Mouse (Mus musculus) layer of hippocampus, adult 8-10 months (tissue): ENCODE results near the gene Crtc3. TPM values are rescaled to one million over a fixed set of nuclear protein-coding genes. Genes with fewer than 3 reads are reported as not detected.
A peak's percentile ranks its signal among the peaks of the same experiment; 100 is the strongest.

Source experiments
- DNase-seq, 2 experiments: peaks; one replicate each; pipeline ENCODE4 v3.0.0; 2022; ENCODE audit warnings: low spot score in 2 of 2
- total RNA-seq, 4 experiments: library from RNA; stranded (reverse); gene quantifications; 2 replicates each; pipeline ENCODE4 v1.2.4; 2022

Crtc3 gene
- total RNA-seq, 4 experiments from 2014 or later = 20.5 to 24.6 (median 21.8) TPM

GRCm38 (mm10) chr7:80641497-80641896 lies 47.2 kb downstream of the Crtc3 start:
- no peak for DNase-seq

GRCm38 (mm10) chr7:80639981-80640380 lies 48.7 kb downstream of the Crtc3 start:
- no peak for DNase-seq

DNA sequence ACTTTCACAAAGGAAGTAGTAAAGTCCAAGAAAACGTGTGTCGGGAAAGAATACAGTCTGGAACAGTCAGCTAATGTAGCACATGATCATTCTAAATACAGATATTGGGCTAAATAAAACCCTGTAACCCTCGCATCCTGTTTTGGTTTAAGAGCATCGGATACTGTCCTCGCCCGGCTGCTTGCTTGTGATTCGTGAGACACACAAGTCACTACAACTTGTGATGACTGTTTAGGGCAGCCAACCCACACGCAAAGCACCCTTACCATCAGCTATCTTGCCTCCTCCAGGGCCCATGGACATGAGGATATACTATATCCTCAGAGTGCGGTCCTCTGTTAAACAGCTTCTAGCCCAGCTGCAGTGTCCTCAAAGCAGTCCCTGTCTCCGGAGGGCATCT lies 50.2 kb downstream of the Crtc3 start:
- DNase-seq = no peak

GRCm38 (mm10) chr7:80636953-80637800 lies 51.5 kb downstream of the Crtc3 start:
- DNase-seq = no peak

DNA sequence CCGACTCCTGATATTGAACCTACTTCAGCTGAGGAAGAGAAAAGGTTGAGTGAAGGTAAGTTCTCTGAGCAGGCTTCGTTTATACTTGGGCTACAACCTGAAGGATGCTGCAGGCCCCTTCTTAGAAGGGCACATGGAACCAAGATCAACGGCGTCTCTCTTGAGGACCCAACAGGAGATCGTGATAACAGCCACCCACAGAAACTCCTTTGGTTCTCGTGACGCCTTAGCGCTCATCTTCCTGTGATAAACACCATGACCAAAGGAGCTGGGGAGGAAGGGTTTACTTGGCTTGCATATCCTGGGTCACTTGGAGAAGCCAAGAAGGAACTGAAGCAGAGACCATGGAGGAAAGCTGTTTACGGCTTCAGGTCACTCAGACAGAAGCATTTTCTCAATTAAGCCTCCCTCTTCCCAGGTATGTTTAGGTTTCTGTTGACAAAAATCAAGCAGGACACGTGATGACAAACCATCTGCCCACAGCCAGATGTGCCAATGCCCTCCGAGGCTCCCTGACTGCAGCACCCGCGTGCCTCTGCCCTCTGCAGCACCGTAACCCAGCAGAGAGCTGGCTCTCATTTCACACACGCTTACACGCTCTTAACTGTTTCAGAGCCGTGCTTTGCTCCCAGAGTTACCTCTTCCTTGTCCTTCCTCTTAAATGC lies 52.3 kb downstream of the Crtc3 start:
- DNase-seq = no peak

DNA sequence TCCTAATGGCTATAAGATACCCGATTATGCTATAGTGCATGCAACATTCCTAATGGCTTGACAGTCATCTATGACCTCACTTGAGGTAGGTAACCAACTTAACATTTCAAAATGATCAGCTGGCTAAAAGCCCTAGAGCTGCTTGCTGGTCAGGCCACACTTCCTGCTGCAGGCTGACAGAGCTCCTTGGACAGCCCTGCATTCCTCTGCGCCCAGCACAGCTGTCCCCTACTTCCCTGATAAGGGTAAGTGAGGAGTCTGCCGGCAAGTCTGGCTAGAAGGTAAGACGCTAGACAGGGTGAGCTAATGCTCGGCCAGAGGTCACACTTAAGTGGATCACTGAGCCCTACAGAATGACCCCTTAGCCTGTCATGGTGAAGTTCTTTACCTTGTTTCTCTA lies 52.8 kb downstream of the Crtc3 start:
- no peak for DNase-seq

GRCm38 (mm10) chr7:80634741-80635140 lies 53.9 kb downstream of the Crtc3 start:
- DNase-seq = no peak

- no peak for DNase-seq
These were observed 55.0 kb downstream of the Crtc3 start for GRCm38 (mm10) chr7:80633635-80634034.

- no peak for DNase-seq
These were observed 56.7 kb downstream of the Crtc3 start for GRCm38 (mm10) chr7:80631993-80632392.

- no peak for DNase-seq
These were observed 57.3 kb downstream of the Crtc3 start for GRCm38 (mm10) chr7:80631405-80631804.

- DNase-seq = no peak
These were observed 59.3 kb downstream of the Crtc3 start for GRCm38 (mm10) chr7:80629369-80629768.

DNA sequence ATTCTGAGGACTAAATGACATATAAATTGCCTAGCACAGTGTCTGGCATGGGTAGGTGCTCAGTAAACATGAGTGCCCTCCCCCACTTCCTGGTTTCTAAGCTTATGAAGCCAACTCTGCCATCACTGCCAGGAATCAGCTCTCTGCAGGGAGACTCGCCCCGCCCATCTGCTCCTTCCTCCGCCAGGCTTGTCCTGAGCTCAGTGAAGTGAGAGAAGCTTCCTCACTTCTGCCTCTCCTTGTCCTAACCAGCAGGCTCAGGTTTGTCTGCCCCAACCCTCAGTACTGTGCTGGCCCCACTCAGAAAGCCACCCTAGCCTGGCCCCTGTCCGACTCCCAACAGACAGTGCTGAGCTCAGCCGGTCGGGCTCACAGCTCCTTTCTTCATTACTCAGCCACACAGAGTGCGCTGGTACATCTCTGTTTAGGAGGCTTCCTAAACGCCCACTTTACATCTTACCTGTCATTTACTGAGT lies 59.9 kb downstream of the Crtc3 start:
- DNase-seq = peak; percentile 55 to 63

DNA sequence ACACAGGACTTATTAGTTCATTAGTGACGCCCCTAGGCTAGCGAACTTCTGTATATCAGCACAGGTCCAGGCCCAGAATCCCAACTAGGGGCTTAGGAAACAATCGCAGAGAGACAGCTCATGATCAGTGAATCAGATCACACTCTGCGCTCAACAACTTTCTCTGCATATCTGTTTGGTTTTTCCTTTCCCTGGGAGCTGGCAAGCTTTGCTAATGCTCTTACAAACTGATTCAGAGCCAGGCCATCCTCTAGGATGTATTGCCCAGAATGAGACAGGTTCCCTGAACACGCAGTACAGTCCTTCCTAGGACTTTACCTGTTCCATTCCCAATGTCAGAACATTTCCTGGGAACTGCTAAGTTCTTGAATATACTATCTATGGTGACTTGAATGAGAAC lies 61.7 kb downstream of the Crtc3 start:
- DNase-seq = no peak

GRCm38 (mm10) chr7:80625841-80626240 lies 62.8 kb downstream of the Crtc3 start:
- DNase-seq = no peak

GRCm38 (mm10) chr7:80623276-80623675 lies 65.4 kb downstream of the Crtc3 start:
- no peak for DNase-seq

- DNase-seq = no peak
These were observed 72.6 kb downstream of the Crtc3 start for GRCm38 (mm10) chr7:80616096-80616495.

GRCm38 (mm10) chr7:80614042-80614441 lies 74.6 kb downstream of the Crtc3 start:
- DNase-seq = no peak

- no peak for DNase-seq
These were observed 76.4 kb downstream of the Crtc3 start for GRCm38 (mm10) chr7:80612191-80612787.

DNA sequence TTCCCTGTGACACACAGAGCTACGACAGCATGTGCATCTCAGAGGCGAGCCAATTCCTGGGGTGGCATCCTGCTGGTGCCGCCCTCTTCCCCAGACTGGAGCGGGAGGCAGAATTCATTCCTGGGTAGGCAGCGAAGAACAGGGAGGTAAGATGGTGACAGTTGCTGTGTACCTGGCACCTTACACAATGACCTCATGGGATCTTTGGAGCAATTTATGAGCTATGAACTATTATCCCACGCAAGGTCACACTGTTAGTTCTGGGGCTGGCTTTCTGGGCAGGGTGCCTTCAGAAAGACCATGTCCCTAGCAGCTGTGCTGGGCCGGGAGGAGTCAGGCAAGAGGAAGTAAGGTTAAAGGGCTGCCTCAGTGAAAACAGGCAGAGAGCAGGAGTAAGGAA lies 77.0 kb downstream of the Crtc3 start:
- no peak for DNase-seq

GRCm38 (mm10) chr7:80607503-80607902 lies 81.2 kb downstream of the Crtc3 start:
- no peak for DNase-seq

GRCm38 (mm10) chr7:80606435-80606834 lies 82.2 kb downstream of the Crtc3 start:
- DNase-seq = no peak

DNA sequence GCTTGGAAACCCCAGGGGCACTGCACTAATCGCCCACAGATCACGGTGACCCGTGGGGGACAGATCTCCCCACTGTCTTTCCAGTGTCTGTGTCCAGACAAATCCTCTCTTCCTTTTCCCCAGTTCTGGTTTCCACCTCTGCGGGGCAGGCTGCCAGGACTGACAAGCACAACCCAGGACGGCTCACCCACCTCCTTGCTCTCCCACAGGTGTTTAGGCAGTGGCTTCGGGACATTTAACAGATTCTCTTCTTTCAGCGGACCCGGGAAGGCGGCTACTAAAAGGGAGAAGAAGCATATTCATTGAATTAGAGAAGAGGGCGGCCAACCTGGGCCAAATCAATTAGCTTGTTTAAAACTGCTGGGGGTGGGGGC lies 83.1 kb downstream of the Crtc3 start:
- DNase-seq = no peak
